Mouse (Mus musculus) left cerebral cortex, adult 8-10 months (tissue): ENCODE data around the gene Zic5. TPM values are rescaled to one million over a fixed set of nuclear protein-coding genes. Genes with fewer than 3 reads are reported as not detected.

Experiments used
- DNase-seq, 2 experiments: peaks; one replicate each; pipeline ENCODE4 v3.0.0; 2022; ENCODE audit warnings: low spot score in 2 of 2
- total RNA-seq, 4 experiments: library from RNA; stranded (reverse); gene quantifications; 2 replicates each; pipeline ENCODE4 v1.2.4; 2022

Zic5 gene
- total RNA-seq, 4 experiments from 2014 or later: 2.2 to 6.1 (median 3.5) TPM

- DNase-seq: no peak
These were observed 14.9 kb upstream of the Zic5 start for GRCm38 (mm10) chr14:122480355-122480754.

GRCm38 (mm10) chr14:122479461-122480109 lies 14.1 kb upstream of the Zic5 start:
- DNase-seq: no peak

DNA sequence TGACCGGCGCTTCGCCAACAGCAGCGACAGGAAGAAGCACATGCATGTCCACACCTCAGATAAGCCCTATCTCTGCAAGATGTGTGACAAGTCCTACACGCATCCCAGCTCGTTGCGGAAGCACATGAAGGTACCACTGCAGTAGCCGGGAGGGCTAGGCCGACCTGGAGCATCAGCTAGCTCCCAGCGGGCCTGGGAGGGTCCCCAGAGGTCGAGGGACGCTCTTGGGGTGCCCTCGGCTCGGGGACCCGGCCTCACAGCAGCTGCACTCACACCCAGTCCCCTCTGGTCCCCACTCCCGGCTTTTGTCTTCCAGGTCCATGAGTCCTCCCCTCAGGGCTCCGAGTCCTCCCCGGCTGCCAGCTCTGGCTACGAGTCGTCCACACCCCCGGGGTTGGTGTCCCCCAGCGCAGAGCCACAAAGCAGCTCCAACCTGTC lies 13.1 kb upstream of the Zic5 start:
- DNase-seq: no peak

- DNase-seq: no peak
These were observed 12.6 kb upstream of the Zic5 start for GRCm38 (mm10) chr14:122477971-122478573.

GRCm38 (mm10) chr14:122477261-122477671 lies 11.8 kb upstream of the Zic5 start:
- no peak for DNase-seq

DNA sequence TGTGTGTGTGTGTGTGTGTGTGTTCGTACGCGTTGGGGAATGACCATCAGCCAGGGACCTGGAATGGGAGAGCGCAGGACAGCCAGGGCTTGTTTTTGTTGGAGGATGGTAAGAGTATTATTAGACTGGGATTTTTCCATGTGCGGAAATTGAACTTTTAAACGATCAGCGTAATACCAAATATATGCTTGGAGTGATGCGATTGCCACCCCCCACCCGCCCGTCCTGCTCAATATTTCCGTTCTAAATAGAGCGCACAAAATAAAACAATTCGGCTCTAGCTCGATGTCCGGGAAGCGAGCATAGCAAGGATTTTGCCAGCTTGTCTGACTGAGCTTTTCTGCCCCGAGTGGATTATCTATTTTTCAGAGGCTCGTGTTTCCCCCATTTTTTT lies 11.3 kb upstream of the Zic5 start:
- no peak for DNase-seq

- no peak for DNase-seq
These were observed 10.8 kb upstream of the Zic5 start for GRCm38 (mm10) chr14:122476041-122476821.

- no peak for DNase-seq
These were observed 10.1 kb upstream of the Zic5 start for GRCm38 (mm10) chr14:122475557-122476040.

- peak in 1 of 2 experiments; percentile 52 for DNase-seq
These were observed 9.5 kb upstream of the Zic5 start, which contains the start of gene Zic2 for GRCm38 (mm10) chr14:122474891-122475556. Gene Zic2, plus strand, starts transcription at chr14:122475435.

- no peak for DNase-seq
These were observed 8.8 kb upstream of the Zic5 start for GRCm38 (mm10) chr14:122474041-122474890.

DNA sequence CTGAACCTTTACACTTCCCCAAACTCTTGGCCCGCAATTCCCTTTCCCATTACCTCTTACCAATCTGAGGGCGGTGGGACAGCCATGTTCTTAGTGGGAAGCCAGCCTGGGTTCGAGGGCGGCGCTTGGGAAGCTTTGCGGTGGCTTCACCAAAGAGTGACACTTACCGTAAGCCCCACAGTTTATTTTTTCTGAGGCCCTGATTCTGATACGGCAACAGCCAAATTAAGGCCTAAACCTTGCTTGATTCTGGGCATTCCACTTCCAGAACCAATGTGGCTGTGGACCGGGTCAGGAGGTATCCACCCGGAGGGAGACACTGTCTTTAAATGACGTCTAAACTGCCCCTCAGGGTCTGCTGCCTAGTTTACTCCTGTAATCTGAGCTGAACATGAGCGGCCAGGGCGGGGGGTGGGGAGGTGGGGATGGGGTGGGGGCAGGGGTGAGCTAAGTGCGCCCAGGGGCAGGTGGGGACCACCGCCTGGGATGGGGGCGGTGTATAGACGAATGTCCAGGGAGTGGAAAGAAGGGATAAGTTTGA lies 7.8 kb upstream of the Zic5 start:
- DNase-seq: no peak

- no peak for DNase-seq
These were observed 7.2 kb upstream of the Zic5 start for GRCm38 (mm10) chr14:122472647-122473046.

GRCm38 (mm10) chr14:122472161-122472560 lies 6.7 kb upstream of the Zic5 start:
- DNase-seq: no peak

GRCm38 (mm10) chr14:122471449-122472085 lies 6.1 kb upstream of the Zic5 start:
- DNase-seq: no peak

DNA sequence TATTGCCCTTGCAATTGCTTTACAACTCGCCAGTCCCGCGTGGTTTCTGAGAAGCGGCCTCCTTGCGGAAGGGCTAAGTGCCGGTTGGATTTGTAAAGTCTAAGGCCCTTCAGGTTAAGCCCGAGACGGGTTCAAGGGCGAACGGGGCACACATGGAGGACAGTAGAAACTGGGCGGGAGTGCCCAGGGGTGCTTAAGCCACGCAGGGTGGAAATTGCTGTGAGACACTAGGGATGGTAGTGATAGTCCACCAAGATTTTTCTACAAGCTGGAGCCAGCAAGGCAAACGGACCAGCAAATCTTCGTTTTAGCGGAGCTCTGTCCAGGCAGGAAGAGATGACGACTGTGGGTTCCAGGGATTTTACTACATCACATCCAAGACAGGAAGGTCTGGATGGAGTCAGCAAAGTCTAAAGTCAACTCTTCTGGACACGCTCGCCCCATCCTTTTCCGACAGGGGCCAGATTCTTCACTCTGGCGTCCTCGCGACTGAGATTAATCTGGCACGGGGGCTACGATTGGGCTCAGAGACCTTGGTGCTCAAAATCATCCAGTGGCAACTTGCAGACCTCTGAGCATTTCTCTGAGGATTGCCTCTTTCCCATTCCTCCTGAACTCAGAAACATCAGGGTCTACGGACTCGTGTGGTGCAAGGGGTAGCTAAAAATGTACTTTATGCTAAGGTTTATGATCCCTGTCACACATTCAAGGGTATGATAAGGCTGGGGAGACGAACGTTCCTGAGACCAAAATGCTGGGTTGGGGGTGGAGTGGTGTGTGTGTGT lies 3.7 kb upstream of the Zic5 start:
- no peak for DNase-seq

- no peak for DNase-seq
These were observed 2.7 kb upstream of the Zic5 start for GRCm38 (mm10) chr14:122467926-122468841.

- no peak for DNase-seq
These were observed 1.4 kb upstream of the Zic5 start for GRCm38 (mm10) chr14:122466756-122467362.
